Mouse (Mus musculus) lung, adult 2 months (tissue): ENCODE results near the gene Hs6st3.

ENCODE experiments used
- CTCF ChIP-seq: fragments of 200-500 bp; IDR thresholded peaks from 2 replicates; pipeline ENCODE4 v1.5.1; 2011; ENCODE audit warnings: mild to moderate bottlenecking, low read length, control low read depth; ENCODE audit not compliant: insufficient read depth
- POLR2A ChIP-seq: fragments of 200-500 bp; IDR thresholded peaks from 2 replicates; pipeline ENCODE4 v1.6.1; 2011; ENCODE audit warnings: low read depth, mild to moderate bottlenecking, control low read depth, low read length, borderline replicate concordance; ENCODE audit errors: extremely low read depth

DNA sequence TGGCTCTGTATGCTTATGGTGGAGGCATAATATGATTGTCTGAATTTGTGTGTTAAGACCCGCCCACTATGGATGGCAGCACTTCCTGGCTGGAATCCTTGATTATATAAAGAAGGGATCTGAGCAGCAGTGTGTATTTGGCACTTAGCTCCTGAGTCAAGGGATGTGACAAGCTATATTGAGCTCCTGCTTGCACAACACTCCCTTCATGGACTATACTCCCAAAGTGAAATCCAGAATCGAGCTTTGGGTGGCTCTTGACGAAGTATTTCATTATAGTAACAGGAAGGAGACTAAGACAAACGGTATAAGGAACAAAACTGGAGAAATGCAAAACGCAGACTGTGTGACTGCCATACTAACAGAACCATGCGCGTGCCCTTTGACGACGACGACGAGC is 660.4 kb downstream of the Hs6st3 start:
- no peak for TF ChIP-seq CTCF
- TF ChIP-seq POLR2A: no peak
